Mouse (Mus musculus) ES-Bruce4 (cell line): ENCODE results near the gene Rab14. TPM values are rescaled to one million over a fixed set of nuclear protein-coding genes. Genes with fewer than 3 reads are reported as not detected.

Experiments used
- H3K27ac ChIP-seq: 2 replicates; pipeline ENCODE4 v1.5.1; 2012; ENCODE audit warnings: low read length, inconsistent platforms; ENCODE audit not compliant: insufficient read depth
- H3K27me3 ChIP-seq: 2 replicates; pipeline ENCODE4 v1.6.1; 2012; ENCODE audit warnings: mild to moderate bottlenecking, low read length, inconsistent platforms; ENCODE audit not compliant: control insufficient read depth, poor library complexity, insufficient read depth, severe bottlenecking
- H3K36me3 ChIP-seq: 2 replicates; pipeline ENCODE4 v1.6.1; 2012; ENCODE audit warnings: inconsistent platforms, mild to moderate bottlenecking, low read length, moderate library complexity; ENCODE audit not compliant: control insufficient read depth, poor library complexity, insufficient read depth, severe bottlenecking
- H3K4me1 ChIP-seq: one replicate; pipeline ENCODE4 v1.8.1; 2011; ENCODE audit warnings: low read length; ENCODE audit not compliant: control insufficient read depth, insufficient read depth
- H3K4me3 ChIP-seq: 2 replicates; pipeline ENCODE4 v1.5.1; 2011; ENCODE audit warnings: low read depth, mild to moderate bottlenecking, low read length
- H3K9ac ChIP-seq: 2 replicates; pipeline ENCODE4 v1.6.1; 2012; ENCODE audit warnings: low read depth, mild to moderate bottlenecking, inconsistent platforms; ENCODE audit not compliant: poor library complexity, severe bottlenecking
- H3K9me3 ChIP-seq: replicated peaks from 2 replicates; pipeline ENCODE4 v1.6.1; 2012; ENCODE audit warnings: mild to moderate bottlenecking, low read length, inconsistent platforms; ENCODE audit not compliant: control insufficient read depth, poor library complexity, insufficient read depth, severe bottlenecking
- CTCF ChIP-seq: IDR thresholded peaks from one replicate; pipeline ENCODE4 v1.8.1; 2011; ENCODE audit warnings: low read depth, low read length
- EP300 ChIP-seq: IDR thresholded peaks from 2 replicates; pipeline ENCODE4 v1.6.1; 2011; ENCODE audit warnings: low read depth, low read length; ENCODE audit not compliant: insufficient read depth
- POLR2A ChIP-seq: IDR thresholded peaks from one replicate; pipeline ENCODE4 v1.8.1; 2011; ENCODE audit warnings: low read length; ENCODE audit not compliant: insufficient read depth
- polyA plus RNA-seq: library from polyadenylated mRNA; stranded (reverse); fragments of >200 nt; gene quantifications from 2 replicates; pipeline ENCODE4 v1.2.4, GENCODE M21; 2011; ENCODE audit warnings: low read depth; ENCODE audit not compliant: missing spikeins, insufficient read depth, insufficient read length

Rab14 gene
- polyA plus RNA-seq, 1 experiment = 103 TPM

DNA sequence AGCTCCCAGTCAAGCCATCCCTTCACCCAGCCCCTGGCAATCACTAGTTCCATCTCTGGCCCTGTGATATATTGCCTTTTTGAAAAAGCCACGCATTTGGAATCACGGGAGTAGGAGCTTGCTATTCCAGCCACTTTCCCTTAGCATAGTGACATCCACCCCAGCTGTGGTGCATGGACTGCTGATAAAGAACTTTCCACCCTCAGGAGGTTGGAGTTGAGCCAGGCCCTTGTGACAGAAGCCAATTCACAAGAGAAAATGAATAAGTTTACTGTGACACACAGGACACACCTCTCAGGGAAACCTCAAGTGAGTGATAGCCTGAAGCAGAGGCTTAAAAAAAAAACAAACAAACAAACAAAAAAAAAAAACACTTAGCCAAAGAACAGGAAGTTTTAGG, 31.0 kb upstream of the Rab14 start:
- no peak overlapping the region for H3K4me3 ChIP-seq
- H3K36me3 ChIP-seq = no peaks in the 10 kb centered on the region
- H3K9me3 ChIP-seq = no peaks in the 10 kb centered on the region
- TF ChIP-seq POLR2A = no peak
- no peak for TF ChIP-seq EP300
- no peak for TF ChIP-seq CTCF
- H3K27ac ChIP-seq = no peak overlapping the region
- H3K9ac ChIP-seq = no peak overlapping the region
- H3K27me3 ChIP-seq = no peaks in the 10 kb centered on the region; the same call in 1 of the 2 replicates
- no peaks in the 10 kb centered on the region for H3K4me1 ChIP-seq

DNA sequence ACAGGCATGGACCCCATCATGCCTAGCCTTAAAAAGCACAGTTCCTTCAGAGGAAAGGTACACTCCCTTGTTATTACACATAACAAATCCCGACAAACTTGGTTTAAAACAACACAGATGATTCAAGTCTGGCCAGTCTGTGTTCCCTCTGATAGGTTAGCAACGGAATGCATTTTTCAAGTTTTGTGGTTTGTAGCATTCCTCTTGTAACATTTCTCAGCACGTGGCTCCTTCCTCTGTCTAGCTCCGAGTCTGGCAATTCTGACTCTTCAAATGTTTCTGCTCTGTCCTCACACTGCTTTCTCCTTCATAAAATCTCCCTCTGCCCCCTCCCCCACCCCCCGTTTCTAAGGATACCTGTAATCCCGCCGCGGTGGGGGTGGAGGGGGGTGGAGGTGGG, 29.3 kb upstream of the Rab14 start:
- no peak for TF ChIP-seq POLR2A
- no peak for TF ChIP-seq EP300
- no peak for TF ChIP-seq CTCF
- Histone ChIP-seq H3K4me1 (no peaks in the 10 kb centered on the region), H3K9me3 (no peaks in the 10 kb centered on the region), H3K36me3 (no peaks in the 10 kb centered on the region), H3K27ac (no peak overlapping the region), H3K4me3 (no peak overlapping the region), H3K27me3 (no peaks in the 10 kb centered on the region; the same call in 1 of the 2 replicates), H3K9ac (no peak overlapping the region)

- H3K4me1 ChIP-seq = no peaks in the 10 kb centered on the region
- H3K36me3 ChIP-seq = no peaks in the 10 kb centered on the region
- no peak for TF ChIP-seq EP300
- no peak for TF ChIP-seq POLR2A
- TF ChIP-seq CTCF = no peak
- no peaks in the 10 kb centered on the region for H3K9me3 ChIP-seq
- no peaks in the 10 kb centered on the region; the same call in 1 of the 2 replicates for H3K27me3 ChIP-seq
- no peak overlapping the region for H3K27ac ChIP-seq
- no peak overlapping the region for H3K4me3 ChIP-seq
- no peak overlapping the region for H3K9ac ChIP-seq
These were observed 27.2 kb upstream of the Rab14 start for GRCm38 (mm10) chr2:35228145-35228544.

DNA sequence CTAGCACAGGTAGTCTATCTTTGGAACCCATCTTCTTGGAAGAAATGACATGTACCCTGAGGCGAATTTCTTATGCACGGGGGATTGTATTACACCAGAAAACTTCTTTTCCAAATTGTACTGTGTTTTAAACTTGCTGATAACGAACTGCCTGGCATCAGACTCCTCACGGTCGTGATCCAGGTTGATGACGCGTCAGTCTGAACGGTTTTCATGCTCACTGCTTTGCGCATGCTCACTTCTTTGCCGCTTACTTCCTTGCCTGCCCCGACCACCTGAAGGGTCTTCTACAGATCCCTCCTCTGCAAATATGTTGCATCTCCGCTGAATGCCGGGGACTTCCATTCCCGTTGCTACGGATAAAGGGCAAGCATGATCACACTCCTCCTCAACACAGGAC, 23.4 kb upstream of the Rab14 start:
- Histone ChIP-seq H3K4me1 (no peaks in the 10 kb centered on the region), H3K9me3 (no peaks in the 10 kb centered on the region), H3K36me3 (no peaks in the 10 kb centered on the region), H3K27me3 (no peaks in the 10 kb centered on the region), H3K27ac (no peak overlapping the region), H3K4me3 (no peak overlapping the region), H3K9ac (no peak overlapping the region)
- TF ChIP-seq CTCF = no peak
- TF ChIP-seq EP300 = no peak
- no peak for TF ChIP-seq POLR2A

- TF ChIP-seq CTCF (no peak), POLR2A (no peak), EP300 (no peak)
- Histone ChIP-seq H3K9ac (no peak overlapping the region), H3K27me3 (no peaks in the 10 kb centered on the region), H3K4me3 (no peak overlapping the region), H3K36me3 (no peaks in the 10 kb centered on the region), H3K4me1 (no peaks in the 10 kb centered on the region), H3K27ac (no peak overlapping the region), H3K9me3 (no peaks in the 10 kb centered on the region)
These were observed 22.0 kb upstream of the Rab14 start for GRCm38 (mm10) chr2:35222822-35223391.

DNA sequence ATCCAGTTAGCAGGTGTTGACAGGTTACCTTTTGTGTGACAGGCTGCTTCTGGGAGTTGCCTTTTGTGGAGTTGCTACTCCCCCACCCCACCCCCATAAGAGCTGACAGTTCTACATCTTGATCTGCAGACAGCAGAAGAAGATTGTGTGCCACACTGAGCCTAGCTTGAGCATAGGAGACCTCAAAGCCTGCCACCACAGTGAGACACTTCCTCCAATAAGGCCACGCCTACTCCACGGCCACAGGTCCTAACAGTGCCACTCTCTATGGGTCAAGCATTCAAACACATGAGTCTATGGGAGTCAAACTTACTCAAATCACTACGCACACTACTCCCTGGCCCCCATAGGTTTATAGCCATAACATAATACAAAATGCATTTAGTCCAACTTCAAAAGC, 17.8 kb upstream of the Rab14 start:
- TF ChIP-seq POLR2A = no peak
- TF ChIP-seq CTCF = no peak
- no peak for TF ChIP-seq EP300
- no peaks in the 10 kb centered on the region for H3K9me3 ChIP-seq
- no peak overlapping the region for H3K4me3 ChIP-seq
- H3K27me3 ChIP-seq = no peaks in the 10 kb centered on the region; the same call in 1 of the 2 replicates
- H3K4me1 ChIP-seq = no peaks in the 10 kb centered on the region
- no peak overlapping the region for H3K27ac ChIP-seq
- no peak overlapping the region for H3K9ac ChIP-seq
- no peaks in the 10 kb centered on the region for H3K36me3 ChIP-seq
